Mouse (Mus musculus) mature B cell (primary cell): ENCODE data around the gene Nck2.

Experiments
- in situ Hi-C: fragments of 300-500 bp; cut with MboI; formaldehyde crosslinking; loops from 2 replicates; pipeline ENCODE4 v1.14.3; 2019

Nck2 gene

DNA sequence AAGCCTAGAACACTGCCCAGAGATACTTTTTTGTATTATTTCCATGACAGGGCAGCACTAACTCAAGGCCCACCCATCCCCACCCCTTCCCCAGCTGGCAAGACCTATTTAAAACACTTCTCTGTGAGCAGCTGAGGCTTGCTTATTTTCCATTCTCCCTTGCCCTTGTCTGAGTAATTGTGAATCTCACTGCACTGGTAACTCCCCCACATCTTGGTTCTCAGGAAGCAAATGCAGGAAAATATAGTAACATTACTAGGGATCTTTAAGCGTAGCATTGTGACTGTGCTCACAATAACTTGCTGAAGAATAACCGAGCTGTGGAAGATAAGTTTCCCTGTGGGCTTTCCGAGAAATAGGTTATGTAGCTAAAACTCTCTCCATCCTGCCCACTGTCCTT is 24.6 kb downstream of the Nck2 start:
- in situ Hi-C loops, result no loop called here

DNA sequence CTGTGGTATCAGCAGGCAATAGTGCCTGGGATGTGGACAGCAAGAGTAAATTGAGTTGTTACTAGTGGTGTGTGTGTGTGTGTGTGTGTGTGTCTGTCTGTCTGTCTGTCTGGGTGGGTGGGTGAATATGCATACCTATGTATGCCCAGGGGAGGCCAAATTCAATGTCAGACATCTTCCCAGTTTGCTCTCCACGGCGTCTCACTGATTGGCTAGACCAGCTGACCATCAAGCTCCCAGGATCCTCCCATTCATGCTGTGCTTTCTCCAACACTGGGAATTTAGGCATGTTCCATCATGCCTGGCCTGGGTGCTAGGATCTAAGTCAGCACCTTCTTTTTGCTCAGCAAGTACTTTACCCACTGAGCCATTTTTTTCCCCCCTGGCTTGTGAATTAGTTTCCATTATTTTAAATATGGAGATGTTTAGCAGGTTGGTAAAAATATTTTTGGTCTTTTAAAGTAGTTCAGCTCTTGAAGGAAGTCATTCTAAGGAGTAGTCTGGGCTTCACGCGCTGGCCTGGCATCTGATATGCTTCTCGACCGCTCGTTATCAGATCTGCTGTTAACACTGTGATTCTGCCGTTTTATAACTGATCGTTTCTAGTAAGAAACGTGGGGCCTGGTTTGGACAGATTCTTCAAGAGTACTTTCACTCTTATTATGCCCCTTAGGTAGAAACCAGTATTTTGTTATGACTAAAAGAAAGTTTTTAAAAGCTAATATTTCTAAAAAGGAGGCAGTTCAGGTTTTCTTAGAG is 26.2 kb downstream of the Nck2 start:
- in situ Hi-C loops, result no loop called here

- in situ Hi-C loops, result no loop called here
These were observed 27.0 kb downstream of the Nck2 start for GRCm38 (mm10) chr1:43471180-43472045.

DNA sequence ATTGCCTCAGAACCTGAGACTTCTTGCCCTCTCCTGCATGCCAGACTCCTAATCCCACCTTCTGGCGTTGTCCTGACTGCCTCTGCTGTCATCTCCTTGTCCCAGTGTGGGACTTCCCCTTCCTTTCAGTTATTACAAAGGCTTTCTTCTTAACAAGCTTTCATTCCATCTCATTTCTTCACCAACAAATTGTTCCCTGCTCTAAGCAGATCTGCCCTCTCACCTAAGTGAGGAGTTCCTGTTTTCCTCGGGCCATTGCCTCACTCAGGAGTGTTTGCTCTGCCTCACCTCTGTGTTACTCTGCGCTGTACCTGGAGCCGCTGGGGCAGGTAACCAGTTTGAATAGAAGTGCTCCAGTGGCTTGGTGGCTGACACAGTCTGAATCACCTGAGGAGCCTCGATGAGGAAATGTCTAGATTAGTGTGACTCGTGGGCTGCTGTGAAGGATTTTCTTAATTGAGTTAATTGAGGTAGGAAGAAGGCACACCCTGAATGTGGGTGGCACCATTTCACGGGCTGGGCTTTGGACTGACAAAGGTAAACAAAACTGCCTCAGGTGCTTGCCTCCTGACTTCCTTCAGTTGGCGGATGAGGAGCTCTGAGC is 27.8 kb downstream of the Nck2 start:
- in situ Hi-C loops, result no loop called here

- in situ Hi-C loops, result no loop called here
These were observed 29.6 kb downstream of the Nck2 start for GRCm38 (mm10) chr1:43473734-43474534.

GRCm38 (mm10) chr1:43474535-43475409 is 30.4 kb downstream of the Nck2 start:
- in situ Hi-C loops, result no loop called here

- in situ Hi-C loops, result no loop called here
These were observed 33.6 kb downstream of the Nck2 start for GRCm38 (mm10) chr1:43477954-43478353.

GRCm38 (mm10) chr1:43485204-43485603 is 40.8 kb downstream of the Nck2 start:
- in situ Hi-C loops, result no loop called here

DNA sequence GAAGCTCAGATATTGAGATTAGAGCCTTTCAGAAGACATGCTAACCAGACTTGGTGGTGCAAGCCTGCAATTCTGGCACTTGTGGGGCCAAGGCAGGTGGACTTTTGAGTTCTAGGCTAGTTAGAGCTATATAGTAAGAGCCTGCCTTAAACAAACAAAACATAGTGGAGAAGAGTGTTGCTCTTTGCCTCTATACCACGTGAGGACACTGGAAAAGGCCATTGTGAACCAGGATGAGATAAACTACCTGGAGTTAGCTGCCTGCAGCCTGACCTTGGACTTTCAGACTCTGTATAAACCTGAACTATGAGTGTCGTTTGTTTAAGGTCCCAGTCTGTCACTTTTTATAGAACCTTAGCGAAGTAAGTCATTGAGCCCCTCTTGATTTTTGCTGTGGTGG is 42.1 kb downstream of the Nck2 start:
- in situ Hi-C loops, result no loop called here

- in situ Hi-C loops, result no loop called here
These were observed 42.8 kb downstream of the Nck2 start for GRCm38 (mm10) chr1:43486956-43487722.

DNA sequence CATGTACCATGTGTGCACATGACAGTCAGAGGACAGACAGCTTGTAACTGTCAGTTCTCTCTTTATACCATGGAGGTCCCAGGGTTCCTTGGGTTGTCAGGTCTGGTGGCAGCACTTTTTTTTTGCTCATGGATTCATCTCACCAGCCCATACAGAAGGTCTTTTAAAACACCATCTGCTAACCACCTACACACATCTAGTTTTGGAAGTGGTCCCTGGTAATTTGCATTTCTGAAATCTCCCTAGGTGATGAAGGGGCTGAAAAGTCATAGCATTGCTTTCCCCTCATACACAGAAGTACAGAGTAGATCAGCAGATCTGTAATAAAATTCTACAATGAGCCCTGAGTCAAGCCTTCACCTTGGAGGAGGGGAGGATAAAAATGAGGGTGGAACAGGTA is 44.9 kb downstream of the Nck2 start:
- in situ Hi-C loops, result no loop called here

GRCm38 (mm10) chr1:43491506-43492269 is 47.3 kb downstream of the Nck2 start:
- in situ Hi-C loops, result no loop called here

DNA sequence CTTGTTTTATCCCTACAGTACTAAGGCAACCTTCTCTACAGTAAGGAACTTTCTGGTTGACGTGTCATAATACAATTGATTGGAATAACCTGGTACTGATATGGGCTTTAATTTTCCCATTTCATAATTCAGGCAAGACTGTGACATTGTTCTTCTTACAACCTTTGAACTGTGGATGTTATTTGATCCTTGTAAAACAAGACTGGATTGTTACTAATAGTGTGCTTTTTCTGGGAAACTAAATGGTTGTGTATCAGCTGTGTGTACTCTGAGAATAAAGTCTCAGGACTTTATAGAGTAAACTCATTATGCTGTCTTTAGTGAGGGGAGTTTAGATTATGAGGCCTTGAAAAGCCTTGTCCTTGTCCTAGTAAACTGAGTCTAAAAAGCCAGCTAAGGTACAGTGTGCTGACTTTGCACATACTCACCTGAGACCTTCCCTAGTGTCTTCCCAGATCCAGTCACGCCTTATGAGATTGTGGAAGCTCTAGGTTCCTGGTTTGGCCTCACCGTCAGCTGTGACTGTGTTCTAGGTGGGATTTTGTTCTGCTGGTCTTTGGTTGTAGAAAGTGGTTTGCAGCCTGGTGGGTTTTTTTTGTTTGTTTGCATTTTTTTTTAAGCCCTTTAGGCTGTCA is 48.5 kb downstream of the Nck2 start:
- in situ Hi-C loops, result no loop called here

DNA sequence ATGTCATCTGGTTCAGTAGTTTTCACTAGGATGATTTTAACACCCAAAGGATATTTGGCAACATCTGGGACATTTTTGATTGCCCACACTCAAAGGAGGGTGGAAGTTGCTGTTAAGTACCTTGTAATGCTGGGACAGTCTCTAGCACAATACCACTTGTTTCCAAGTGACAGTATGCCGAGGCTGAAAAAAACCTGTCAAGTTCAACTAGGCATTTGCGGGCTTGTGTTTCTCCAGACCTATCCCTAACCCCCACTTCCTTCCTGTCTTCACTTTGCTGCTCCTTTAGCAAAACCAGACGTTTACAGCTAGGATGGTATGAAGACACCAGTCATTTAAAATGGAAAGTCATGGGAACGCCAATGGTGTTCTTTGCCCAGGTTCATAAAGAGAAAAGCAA is 51.7 kb downstream of the Nck2 start:
- in situ Hi-C loops, result no loop called here

DNA sequence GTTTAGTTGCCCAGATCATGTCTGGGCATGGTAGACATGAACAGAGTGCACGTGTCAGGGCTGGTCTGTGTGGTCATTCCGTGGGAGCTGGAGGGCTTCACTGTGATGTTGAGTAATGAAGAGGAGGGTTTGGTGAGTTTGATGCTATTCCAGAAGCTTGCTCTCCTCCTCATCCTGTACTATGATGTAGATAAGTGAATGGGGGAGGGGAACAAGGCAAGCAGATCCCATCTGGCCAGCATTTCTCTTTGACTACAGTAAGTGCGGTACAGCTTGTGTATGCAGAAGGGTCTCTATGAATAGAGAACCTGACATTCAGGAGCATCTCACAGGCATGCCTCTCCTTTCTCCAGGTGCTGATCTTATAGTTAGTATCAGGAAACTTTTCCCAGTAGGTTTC is 52.6 kb downstream of the Nck2 start:
- in situ Hi-C loops, result no loop called here

DNA sequence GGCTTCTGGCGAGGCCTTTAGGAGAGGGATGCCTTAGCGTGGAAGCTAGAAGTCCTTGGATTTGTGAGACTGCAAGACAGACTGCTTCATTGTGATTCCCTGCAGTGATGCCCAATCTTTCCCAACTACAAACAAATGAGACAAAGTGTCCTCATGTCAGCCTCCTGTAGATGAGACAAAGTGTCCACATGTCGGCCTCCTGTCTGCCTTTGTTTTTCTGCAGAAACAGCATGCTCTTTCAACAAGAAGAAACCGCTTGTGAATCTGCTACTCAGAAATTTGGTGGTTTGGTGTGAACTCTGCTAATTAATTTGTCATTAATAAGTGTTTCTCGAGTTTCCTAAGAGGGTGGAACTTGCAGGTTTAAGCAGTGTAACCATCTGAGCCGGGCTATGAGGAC is 53.6 kb downstream of the Nck2 start:
- in situ Hi-C loops, result no loop called here

DNA sequence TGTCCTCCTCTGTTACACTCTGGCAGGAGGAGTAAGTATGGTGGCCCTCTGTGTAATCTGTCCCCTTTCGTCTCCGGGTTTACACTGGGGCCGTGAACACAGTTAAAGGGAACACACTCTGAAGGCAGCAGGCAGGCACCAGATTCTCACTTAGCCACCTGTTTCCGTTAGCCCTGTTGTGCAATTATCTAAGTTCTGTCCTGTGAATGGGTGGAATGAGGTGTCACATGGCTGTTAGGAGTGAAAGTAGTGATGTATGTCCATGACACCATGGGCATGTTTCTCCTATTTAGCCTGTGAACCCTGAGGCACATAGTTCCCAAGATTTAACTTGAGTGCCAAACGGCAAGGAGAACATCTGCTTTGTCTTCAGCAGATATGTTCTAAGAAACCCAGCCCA is 55.7 kb downstream of the Nck2 start:
- in situ Hi-C loops, result no loop called here

DNA sequence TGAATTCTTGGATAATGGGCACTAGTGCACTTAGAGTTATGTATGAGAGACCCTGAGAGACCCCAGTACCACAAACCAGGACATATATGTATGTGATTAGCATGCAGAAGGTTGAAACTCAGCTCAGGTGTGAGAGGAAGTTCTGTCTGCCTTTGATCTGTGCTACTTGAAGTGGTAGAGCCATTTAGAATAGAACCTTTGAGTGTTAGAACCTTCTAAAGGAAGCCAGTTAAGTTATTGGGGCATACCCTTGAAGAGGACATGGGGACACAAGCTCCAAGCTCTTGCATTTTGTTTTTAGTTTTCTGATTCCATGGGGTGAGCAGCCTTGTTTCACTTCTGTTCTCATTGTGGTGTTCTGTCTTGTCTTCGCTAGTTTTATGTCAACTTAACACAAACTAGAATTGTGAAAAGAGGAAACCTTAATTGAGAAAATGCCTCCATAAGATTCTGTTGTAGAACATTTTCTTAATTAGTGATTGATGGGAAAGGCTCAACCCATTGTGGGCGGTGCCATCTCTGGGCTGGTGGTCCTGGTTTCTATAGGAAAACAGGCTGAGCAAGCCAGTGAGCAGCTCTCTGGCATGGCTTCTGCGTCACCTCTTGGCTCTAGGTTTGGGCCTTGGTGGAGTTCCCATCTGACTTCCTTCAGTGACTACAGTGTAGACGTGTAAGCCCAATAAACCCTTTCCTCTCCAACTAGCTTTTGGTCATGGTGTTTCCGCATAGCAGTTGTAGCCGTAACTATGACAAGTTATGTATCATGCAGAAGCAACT is 57.0 kb downstream of the Nck2 start:
- in situ Hi-C loops, result no loop called here
